Mouse (Mus musculus) megakaryocyte, embryonic 14.5 days (primary cell): ENCODE data around the gene Tbc1d8. TPM values are rescaled to one million over a fixed set of nuclear protein-coding genes. Genes with fewer than 3 reads are reported as not detected.

Source experiments
- H3K27me3 ChIP-seq: replicated peaks from 2 replicates; pipeline ENCODE3; 2012; ENCODE audit warnings: inconsistent platforms
- H3K36me3 ChIP-seq: replicated peaks from 2 replicates; pipeline ENCODE3; 2012; ENCODE audit warnings: low read length, inconsistent platforms, mixed read lengths
- H3K4me1 ChIP-seq: 2 replicates; pipeline ENCODE4 v1.6.1; 2012; ENCODE audit warnings: inconsistent platforms
- H3K4me3 ChIP-seq: replicated peaks from 2 replicates; pipeline ENCODE3; 2012; ENCODE audit warnings: moderate library complexity, mild to moderate bottlenecking, inconsistent platforms
- H3K9me3 ChIP-seq: 2 replicates; pipeline ENCODE4 v1.6.1; 2012; ENCODE audit warnings: inconsistent platforms
- FLI1 ChIP-seq: IDR thresholded peaks from 2 replicates; pipeline ENCODE4 v1.6.1; 2012; ENCODE audit warnings: low read length, inconsistent platforms, mixed read lengths
- GATA1 ChIP-seq: IDR thresholded peaks from 3 replicates; pipeline ENCODE4 v1.6.1; 2012; ENCODE audit warnings: mixed read lengths, low read length, inconsistent platforms, borderline replicate concordance
- polyA plus RNA-seq: library from polyadenylated mRNA; stranded (reverse); fragments of >175 nt; gene quantifications from 2 replicates; pipeline ENCODE4 v1.2.3, GENCODE M21; 2012; ENCODE audit warnings: low replicate concordance; ENCODE audit not compliant: insufficient read depth

The Tbc1d8 gene
- polyA plus RNA-seq, 1 experiment: 6.4 TPM

DNA sequence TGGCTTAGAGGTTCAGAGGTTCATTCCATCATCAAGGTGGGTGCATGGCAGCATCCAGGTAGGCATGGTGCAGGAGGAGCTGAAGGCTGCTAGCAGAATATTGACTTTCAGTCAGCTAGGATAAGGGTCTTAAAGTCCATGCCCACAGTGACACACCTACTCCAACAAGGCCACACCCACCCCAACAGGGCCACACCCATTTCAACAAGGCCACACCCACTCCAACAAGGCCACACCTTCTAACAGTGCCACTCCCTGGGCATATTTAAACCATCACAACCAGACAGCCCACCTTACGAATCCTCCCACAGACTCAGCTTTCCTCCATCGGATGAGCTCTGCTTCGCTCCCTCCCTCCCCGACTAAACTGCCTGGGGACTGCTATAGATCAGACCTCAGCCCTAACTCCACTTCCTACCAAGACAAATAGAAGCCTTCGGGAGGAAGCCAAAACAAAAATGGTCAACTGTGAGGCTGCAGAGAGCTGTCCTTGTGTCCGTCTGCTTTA is 15.6 kb downstream of the Tbc1d8 start:
- H3K9me3 ChIP-seq: no peaks in the 10 kb centered on the region
- TF ChIP-seq GATA1 (no peak), FLI1 (no peak)
- peaks cover 9% of the 10 kb centered on the region; the same call in 1 of the 2 replicates for H3K4me1 ChIP-seq
- no peak overlapping the region for H3K4me3 ChIP-seq
- H3K36me3 ChIP-seq: peaks cover 7% of the 10 kb centered on the region
- H3K27me3 ChIP-seq: peaks cover 13% of the 10 kb centered on the region

- Histone ChIP-seq H3K4me1 (peaks cover 8% of the 10 kb centered on the region; the same call in 1 of the 2 replicates), H3K4me3 (no peak overlapping the region), H3K9me3 (no peaks in the 10 kb centered on the region), H3K27me3 (peaks cover 14% of the 10 kb centered on the region), H3K36me3 (peaks cover 9% of the 10 kb centered on the region)
- TF ChIP-seq GATA1 (no peak), FLI1 (no peak)
Measured at GRCm38 (mm10) chr1:39462036-39462435, 16.5 kb downstream of the Tbc1d8 start.

DNA sequence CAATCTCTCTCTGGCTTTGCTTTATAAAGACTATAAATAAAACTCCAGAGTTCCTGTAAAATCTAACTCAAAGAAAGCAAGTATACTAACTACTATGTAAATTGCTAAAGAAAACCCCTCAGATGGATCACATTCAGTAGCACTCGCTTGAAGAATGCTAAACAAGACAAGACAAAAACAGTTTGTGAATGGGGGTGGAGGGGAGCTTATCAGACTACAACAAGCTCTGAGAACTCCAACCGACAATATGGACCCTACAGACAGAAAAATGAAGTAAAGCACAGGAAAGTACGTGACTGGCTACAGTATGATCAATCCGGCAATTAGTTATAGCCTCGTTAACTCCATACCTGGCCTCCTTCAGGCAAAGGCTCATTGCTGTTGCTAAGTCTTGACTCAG is 18.1 kb downstream of the Tbc1d8 start:
- peaks cover 17% of the 10 kb centered on the region for H3K4me1 ChIP-seq
- 0 out of 2 replicates have a peak, but pooled peaks cover 7% of the 10 kb centered on the region for H3K9me3 ChIP-seq
- TF ChIP-seq FLI1: no peak
- no peak for TF ChIP-seq GATA1

DNA sequence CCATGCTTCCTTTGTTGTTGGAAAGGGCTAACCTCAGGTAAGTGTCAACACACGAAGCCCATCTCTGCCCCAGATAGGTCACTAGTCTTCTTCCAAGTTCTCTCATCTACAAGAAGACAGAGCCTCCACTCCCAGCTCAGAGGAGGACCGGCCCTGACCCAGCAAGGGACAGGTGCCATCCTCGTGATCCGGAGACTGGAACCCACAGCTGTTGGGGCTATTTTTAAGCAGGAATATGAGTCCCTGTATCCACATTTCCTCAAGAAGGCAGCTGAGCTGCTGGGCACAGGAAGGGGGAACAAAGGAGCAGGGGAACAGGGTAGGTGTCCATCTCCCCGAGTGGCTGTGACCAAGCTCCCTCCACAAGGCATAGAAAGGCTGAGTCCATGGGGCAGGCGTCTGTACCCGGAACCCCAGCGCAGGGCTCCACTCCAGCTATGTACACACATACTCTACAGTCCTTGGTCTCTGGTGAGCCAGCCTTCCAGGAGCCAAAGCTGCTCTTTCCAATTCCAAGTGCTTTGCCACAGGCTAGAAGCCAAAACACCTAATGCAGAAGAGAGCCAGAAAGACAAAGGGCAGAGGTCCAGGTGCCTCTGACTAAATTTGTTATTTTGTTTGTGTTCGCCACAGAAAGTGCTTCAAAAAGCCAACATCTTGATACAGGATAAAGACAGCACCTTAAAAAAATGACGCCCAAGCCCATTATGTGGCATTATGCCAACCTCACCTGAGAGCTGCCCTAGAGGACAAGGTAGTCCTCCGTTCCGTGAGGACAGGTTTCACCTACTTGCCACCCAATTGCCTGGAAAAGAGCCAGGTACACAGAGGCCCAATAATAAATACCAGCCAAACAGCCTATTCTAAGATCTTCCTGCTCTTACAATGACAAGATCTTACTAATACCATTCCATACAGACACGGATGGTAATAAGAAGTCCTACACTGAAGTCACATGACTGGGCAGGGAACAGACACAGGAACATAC is 20.4 kb downstream of the Tbc1d8 start:
- H3K4me3 ChIP-seq: no peak overlapping the region
- peaks cover 18% of the 10 kb centered on the region for H3K27me3 ChIP-seq
- peaks cover 6% of the 10 kb centered on the region for H3K36me3 ChIP-seq
- TF ChIP-seq FLI1: no peak
- TF ChIP-seq GATA1: no peak
- 0 out of 2 replicates have a peak, but pooled peaks cover 7% of the 10 kb centered on the region for H3K9me3 ChIP-seq
- peaks cover 40% of the 10 kb centered on the region for H3K4me1 ChIP-seq

More for the DNA sequence above, 18.1 kb downstream of the Tbc1d8 start:
- Histone ChIP-seq H3K4me3 (no peak overlapping the region), H3K36me3 (peaks cover 6% of the 10 kb centered on the region), H3K27me3 (peaks cover 19% of the 10 kb centered on the region)

DNA sequence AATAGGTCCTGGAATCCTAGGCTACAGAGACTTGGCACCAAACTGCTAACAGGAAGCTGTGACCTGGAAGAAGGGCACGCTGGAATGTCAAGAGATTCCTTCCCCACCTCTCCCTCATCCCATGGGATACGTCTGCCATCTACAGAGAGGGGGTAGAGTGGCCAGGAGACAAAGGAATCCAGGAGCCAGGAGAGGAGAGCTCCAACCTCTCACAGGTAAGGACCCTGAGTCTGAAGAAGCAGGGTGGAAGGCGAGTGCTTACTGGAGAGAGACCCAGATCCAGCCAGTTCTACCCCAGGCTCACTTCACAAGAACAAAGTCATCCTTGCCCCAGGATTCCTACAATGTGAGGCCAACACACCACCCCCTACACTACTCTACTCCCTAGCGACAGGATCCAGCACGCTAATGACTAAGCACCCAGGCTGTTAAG is 22.1 kb downstream of the Tbc1d8 start:
- Histone ChIP-seq H3K9me3 (0 out of 2 replicates have a peak, but pooled peaks cover 7% of the 10 kb centered on the region), H3K27me3 (peaks cover 16% of the 10 kb centered on the region), H3K4me3 (no peak overlapping the region), H3K36me3 (peaks cover 2% of the 10 kb centered on the region), H3K4me1 (peaks cover 49% of the 10 kb centered on the region)
- TF ChIP-seq GATA1 (no peak), FLI1 (no peak)

- Histone ChIP-seq H3K4me3 (no peak overlapping the region), H3K36me3 (peaks cover 2% of the 10 kb centered on the region), H3K4me1 (peaks cover 58% of the 10 kb centered on the region), H3K27me3 (peaks cover 19% of the 10 kb centered on the region), H3K9me3 (0 out of 2 replicates have a peak, but pooled peaks cover 7% of the 10 kb centered on the region)
- TF ChIP-seq FLI1 (no peak), GATA1 (no peak)
Measured at GRCm38 (mm10) chr1:39455350-39456023, 23.1 kb downstream of the Tbc1d8 start.

DNA sequence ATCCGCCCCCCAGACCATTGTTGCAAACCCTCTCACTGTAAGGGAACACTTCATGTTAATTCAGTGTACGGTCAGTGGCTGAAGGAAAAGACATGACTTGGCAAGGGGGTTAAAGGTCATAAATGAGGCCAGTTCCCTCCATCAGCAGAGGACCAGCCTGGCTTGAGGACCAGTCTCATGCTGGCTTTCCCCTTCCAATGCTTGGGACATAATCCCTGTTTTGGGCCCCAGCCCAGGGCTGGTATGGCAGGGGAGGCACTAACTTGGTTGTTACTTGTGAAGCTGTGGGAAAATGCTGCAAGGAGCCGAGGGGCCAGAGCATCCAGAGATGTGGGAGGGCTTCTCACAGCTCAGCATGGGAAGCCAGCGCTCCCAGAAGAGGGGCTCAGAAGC is 23.8 kb downstream of the Tbc1d8 start:
- peaks cover 65% of the 10 kb centered on the region for H3K4me1 ChIP-seq
- peaks cover 22% of the 10 kb centered on the region for H3K27me3 ChIP-seq
- H3K9me3 ChIP-seq: 0 out of 2 replicates have a peak, but pooled peaks cover 7% of the 10 kb centered on the region
- peak overlapping the region; percentile 10 for H3K4me3 ChIP-seq
- TF ChIP-seq GATA1 (no peak), FLI1 (no peak)
- H3K36me3 ChIP-seq: peaks cover 2% of the 10 kb centered on the region

GRCm38 (mm10) chr1:39454108-39454782 is 24.3 kb downstream of the Tbc1d8 start:
- 0 out of 2 replicates have a peak, but pooled peaks cover 7% of the 10 kb centered on the region for H3K9me3 ChIP-seq
- peaks cover 70% of the 10 kb centered on the region for H3K4me1 ChIP-seq
- peaks cover 2% of the 10 kb centered on the region for H3K36me3 ChIP-seq
- H3K4me3 ChIP-seq: no peak overlapping the region
- H3K27me3 ChIP-seq: peaks cover 27% of the 10 kb centered on the region
- TF ChIP-seq GATA1 (no peak), FLI1 (no peak)

- Histone ChIP-seq H3K9me3 (0 out of 2 replicates have a peak, but pooled peaks cover 7% of the 10 kb centered on the region), H3K36me3 (no peaks in the 10 kb centered on the region), H3K27me3 (peaks cover 26% of the 10 kb centered on the region), H3K4me1 (peaks cover 79% of the 10 kb centered on the region), H3K4me3 (no peak overlapping the region)
- TF ChIP-seq FLI1 (no peak), GATA1 (no peak)
Measured at GRCm38 (mm10) chr1:39452203-39452602, 26.4 kb downstream of the Tbc1d8 start.
